Mouse (Mus musculus) cortical plate, adult 2 months (tissue): ENCODE results near the gene Alpl. TPM values are rescaled to one million over a fixed set of nuclear protein-coding genes. Genes with fewer than 3 reads are reported as not detected.
A peak's percentile ranks its signal among the peaks of the same experiment; 100 is the strongest.

Experiments used
- H3K27ac ChIP-seq: fragments of 200-500 bp; 2 replicates; pipeline ENCODE4 v1.5.1; 2012; ENCODE audit warnings: low read length, control low read depth, inconsistent platforms; ENCODE audit not compliant: insufficient read depth
- H3K4me1 ChIP-seq: fragments of 200-500 bp; 2 replicates; pipeline ENCODE4 v1.6.1; 2011; ENCODE audit warnings: low read length; ENCODE audit not compliant: control insufficient read depth, insufficient read depth
- H3K4me3 ChIP-seq: fragments of 200-500 bp; 2 replicates; pipeline ENCODE4 v1.5.1; 2011; ENCODE audit warnings: mild to moderate bottlenecking, low read length, control low read depth; ENCODE audit not compliant: insufficient read depth
- CTCF ChIP-seq: fragments of 200-500 bp; IDR thresholded peaks from 2 replicates; pipeline ENCODE4 v1.5.1; 2011; ENCODE audit warnings: mild to moderate bottlenecking, control low read depth, low read length; ENCODE audit not compliant: insufficient read depth; ENCODE audit errors: extremely low read depth
- POLR2A ChIP-seq: fragments of 200-500 bp; IDR thresholded peaks from 2 replicates; pipeline ENCODE4 v1.6.1; 2011; ENCODE audit warnings: mild to moderate bottlenecking, low read length, control low read depth; ENCODE audit not compliant: insufficient read depth; ENCODE audit errors: extremely low read depth
- polyA plus RNA-seq: library from polyadenylated mRNA; depleted of rRNA; stranded (reverse); fragments of >200 nt; gene quantifications from 2 replicates; pipeline ENCODE4 v1.2.3, GENCODE M21; 2012

Gene Alpl
- polyA plus RNA-seq, 1 experiment: 12.9 TPM

GRCm38 (mm10) chr4:137723527-137723926, 72.7 kb downstream of the Alpl start:
- no peak for TF ChIP-seq CTCF
- TF ChIP-seq POLR2A: no peak
- Histone ChIP-seq H3K4me1 (peaks cover 3% of the 10 kb centered on the region; the same call in 1 of the 2 replicates), H3K4me3 (no peak overlapping the region), H3K27ac (0 out of 2 replicates have a peak overlapping the region, but pooled peaks have one; percentile 12)

GRCm38 (mm10) chr4:137722692-137723427, 73.3 kb downstream of the Alpl start:
- TF ChIP-seq CTCF (peak; percentile 96), POLR2A (no peak)
- H3K27ac ChIP-seq: 0 out of 2 replicates have a peak overlapping the region, but pooled peaks have one; percentile 12
- H3K4me1 ChIP-seq: peaks cover 3% of the 10 kb centered on the region; the same call in 1 of the 2 replicates
- no peak overlapping the region for H3K4me3 ChIP-seq

DNA sequence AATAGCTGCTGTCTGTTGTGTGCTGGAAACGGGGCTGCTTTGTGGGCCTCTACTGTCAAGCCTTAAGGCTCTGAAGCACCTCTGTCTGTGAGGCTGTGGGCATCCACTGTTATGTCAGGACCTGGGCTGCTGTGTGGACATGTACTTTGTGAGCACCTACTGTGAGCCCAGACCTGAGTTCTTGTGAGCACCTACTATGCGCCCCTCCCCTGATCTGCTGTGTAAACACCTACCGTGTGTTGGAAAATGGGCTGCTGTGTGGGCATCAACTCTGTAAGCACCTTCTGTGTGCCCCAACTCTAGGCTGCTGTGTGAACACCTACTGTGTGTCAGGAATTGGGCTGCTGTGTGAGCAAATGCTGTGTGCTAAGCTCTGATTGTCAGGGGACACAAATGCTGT, 74.0 kb downstream of the Alpl start:
- TF ChIP-seq CTCF (no peak), POLR2A (no peak)
- Histone ChIP-seq H3K4me1 (peaks cover 3% of the 10 kb centered on the region; the same call in 1 of the 2 replicates), H3K27ac (no peak overlapping the region), H3K4me3 (no peak overlapping the region)

- Histone ChIP-seq H3K27ac (no peak overlapping the region), H3K4me1 (peaks cover 3% of the 10 kb centered on the region; the same call in 1 of the 2 replicates), H3K4me3 (no peak overlapping the region)
- TF ChIP-seq POLR2A (no peak), CTCF (no peak)
These were observed 74.6 kb downstream of the Alpl start for GRCm38 (mm10) chr4:137721563-137721962.

DNA sequence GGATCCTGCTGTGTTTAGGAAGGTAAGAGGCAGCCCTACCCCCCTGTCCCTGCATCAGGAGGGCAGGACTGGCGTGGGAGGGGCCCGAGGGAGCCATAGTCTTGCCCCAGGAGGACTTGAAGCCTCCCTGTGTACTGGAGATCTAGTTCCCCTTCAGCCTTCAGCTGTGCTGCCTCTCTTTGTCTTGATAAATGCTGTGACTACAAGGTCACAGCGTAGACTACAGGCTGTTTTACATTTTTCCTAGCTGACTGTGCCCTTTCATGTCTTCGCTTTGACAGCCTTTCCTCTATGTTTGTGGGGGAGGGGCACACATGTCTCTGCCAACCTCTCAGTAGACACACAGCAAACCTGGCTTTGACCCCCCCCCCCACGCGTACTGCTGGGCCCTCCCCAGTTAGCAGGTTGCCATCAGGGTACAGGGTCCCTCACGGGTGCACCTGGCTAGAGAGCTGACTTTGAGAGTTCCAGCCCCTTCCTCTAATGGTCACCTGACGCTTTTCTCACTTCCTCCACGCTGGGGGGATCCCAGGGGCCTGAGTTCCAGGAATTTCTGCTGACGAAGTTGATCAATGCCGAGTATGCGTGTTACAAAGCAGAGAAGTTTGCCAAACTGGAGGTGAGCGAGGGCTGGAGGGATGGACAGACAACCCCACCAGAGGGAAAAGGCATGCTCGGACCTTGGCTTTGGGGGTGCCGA, 76.7 kb downstream of the Alpl start:
- TF ChIP-seq CTCF (no peak), POLR2A (no peak)
- H3K4me1 ChIP-seq: peaks cover 3% of the 10 kb centered on the region; the same call in 1 of the 2 replicates
- no peak overlapping the region for H3K4me3 ChIP-seq
- no peak overlapping the region for H3K27ac ChIP-seq

- Histone ChIP-seq H3K27ac (no peak overlapping the region), H3K4me1 (no peaks in the 10 kb centered on the region), H3K4me3 (no peak overlapping the region)
- TF ChIP-seq POLR2A (no peak), CTCF (no peak)
These were observed 78.5 kb downstream of the Alpl start for GRCm38 (mm10) chr4:137717671-137718070.

DNA sequence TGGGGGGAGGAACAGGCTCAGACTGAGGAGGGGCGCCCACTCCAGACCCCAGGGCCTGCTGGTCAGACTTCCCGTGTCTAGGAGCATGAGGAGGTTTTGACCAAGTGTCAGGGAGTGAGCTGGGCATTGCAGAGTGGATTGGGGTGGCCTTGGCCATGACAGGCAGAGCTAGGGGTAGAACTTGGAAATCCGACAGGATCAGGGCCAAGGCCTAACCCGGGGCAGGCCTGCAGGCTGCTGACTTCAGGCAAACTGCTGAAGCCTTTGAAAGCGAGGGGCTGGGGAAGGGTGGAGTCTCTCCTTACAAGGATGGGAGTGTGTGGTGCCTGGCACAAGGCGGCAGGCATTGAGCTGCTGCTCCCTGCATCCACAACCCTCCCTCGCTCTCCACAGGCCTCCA, 79.2 kb downstream of the Alpl start:
- H3K4me1 ChIP-seq: no peaks in the 10 kb centered on the region
- no peak overlapping the region for H3K4me3 ChIP-seq
- TF ChIP-seq POLR2A: no peak
- TF ChIP-seq CTCF: no peak
- no peak overlapping the region for H3K27ac ChIP-seq

GRCm38 (mm10) chr4:137714020-137714624, 82.1 kb downstream of the Alpl start:
- no peak overlapping the region for H3K27ac ChIP-seq

DNA sequence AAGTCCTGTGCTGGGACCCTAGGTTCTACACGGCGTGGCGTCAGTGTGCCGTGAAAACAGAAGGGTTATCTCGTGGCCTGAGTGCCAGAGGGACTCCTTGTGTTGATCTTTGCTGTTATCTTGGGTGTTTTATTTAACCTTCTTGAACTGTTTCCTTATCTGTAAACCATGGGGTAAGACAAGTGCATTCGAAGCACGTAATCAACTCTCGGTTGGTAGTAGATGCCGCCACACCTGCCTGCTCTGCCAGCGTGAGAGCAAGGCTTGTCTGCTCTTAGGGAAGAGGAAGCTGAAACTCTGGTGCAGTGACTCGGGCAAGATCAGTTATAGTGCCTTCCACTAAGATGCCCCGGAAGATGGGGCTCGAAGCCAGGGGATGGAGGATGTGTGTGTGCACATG, 83.2 kb downstream of the Alpl start:
- no peak overlapping the region for H3K4me3 ChIP-seq
- TF ChIP-seq CTCF (no peak), POLR2A (no peak)
- H3K27ac ChIP-seq: no peak overlapping the region
- no peaks in the 10 kb centered on the region for H3K4me1 ChIP-seq

More at GRCm38 (mm10) chr4:137714020-137714624, 82.1 kb downstream of the Alpl start:
- Histone ChIP-seq H3K4me1 (no peaks in the 10 kb centered on the region), H3K4me3 (no peak overlapping the region)
- TF ChIP-seq POLR2A (no peak), CTCF (peak; percentile 33; the same call in 1 of the 2 replicates)
